Mouse (Mus musculus) R1 (cell line): Measurements from ENCODE around the gene Arid3a.

Experiments used
- DNase-seq: peaks from one replicate; pipeline ENCODE4 v3.0.0-alpha.2; 2018; ENCODE audit warnings: low read depth, low spot score

Arid3a gene

DNA sequence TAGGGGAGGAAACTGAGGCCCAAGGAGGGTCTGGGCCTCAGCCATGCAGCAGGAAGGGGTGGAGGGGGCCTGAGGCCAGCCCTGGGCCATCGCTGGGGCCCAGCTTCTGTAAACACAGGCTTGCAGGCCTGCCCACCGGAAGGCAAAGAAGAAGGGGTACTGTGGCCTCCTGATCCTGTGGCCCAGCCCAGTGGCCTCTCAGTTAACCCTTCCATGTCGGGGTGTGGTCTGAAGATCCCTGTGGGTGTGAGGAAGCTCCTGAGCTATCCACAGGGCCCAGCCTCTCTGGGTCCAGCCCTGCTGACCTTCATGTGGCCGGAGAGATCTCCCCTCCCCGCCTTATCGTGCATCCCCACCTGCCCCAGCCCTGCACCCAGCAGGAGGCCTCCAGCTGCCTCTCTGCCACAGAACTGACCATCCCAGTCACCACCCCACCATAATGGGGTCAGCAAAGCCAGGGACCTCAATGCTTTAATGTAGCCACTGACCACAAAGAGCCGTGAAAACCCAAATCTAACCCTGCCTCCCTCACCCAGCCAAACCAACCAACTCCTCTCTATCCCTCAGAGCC lies 20.0 kb downstream of the Arid3a start:
- no peak for DNase-seq

DNA sequence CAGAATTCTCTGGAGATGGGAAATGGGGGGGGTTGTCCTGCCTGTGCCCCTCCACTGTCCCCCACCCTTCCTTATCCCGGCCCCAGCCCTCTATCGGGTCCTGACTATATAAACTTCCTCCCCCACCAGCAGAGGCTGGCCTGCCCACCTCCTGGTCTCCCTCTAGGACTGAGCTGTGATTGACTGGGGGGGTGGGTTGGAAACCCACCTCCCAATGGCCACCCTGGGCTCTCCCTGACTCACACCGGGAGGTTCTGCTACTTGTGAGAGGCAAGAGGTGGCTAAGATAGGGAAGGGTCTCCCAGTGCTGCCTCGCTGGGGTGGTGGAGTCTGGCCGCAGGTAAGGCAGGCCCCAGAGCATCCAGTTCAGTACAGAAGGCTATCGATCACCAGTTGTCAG lies 20.7 kb downstream of the Arid3a start:
- no peak for DNase-seq

DNA sequence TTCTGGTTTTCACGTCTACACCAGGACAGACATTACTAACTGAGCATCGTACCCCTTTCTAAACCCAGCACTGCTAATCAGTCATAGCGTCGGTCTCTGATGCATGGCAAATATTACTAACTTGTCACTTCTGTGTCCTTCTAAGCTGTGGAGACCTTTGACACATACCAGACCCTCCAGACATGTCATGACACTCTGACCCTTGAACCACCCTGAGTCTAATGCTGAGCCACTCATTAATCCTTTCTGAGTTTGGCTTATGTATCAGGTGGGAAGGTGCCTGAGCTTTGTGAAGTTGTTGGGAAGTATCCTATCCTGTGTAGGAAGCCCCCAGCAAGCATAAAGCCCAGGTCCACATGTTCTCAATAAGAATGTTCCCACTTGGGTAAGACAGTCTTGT lies 23.0 kb downstream of the Arid3a start:
- no peak for DNase-seq

DNA sequence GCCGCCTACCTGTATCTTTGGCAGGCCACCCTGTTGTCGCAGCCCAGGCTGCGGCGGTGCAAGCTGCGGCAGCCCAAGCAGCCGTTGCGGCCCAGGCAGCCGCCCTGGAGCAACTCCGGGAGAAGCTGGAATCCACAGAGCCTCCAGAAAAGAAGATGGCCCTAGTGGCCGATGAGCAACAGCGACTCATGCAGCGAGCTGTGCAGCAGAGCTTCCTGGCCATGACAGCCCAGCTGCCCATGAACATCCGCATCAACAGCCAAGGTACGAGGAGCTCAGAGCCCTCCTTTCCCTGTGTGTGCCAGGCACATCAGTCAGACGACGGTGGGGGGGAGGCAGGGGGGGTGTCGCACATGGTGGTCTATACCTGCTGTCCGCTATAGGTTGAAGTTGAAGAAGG lies 23.8 kb downstream of the Arid3a start:
- DNase-seq, result no peak

DNA sequence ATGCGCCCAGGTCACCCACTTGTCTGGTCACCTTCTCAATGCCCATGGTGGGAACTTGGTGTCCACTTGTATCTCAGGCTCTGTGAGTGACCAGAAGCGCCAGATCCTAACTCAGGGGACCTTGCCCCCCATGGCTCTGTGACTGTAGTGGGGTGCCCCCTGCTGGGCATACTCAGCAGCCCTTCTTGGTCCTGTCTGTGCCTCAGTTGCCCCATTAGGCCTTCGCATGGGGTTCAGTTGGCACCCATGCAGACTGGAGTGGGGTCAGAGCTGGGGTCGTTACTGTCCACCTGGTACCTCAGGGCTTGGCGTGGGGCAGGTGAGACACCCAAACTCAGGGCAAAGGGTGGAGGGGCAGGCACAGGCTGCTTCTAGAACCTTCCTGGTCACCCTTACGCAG lies 27.1 kb downstream of the Arid3a start:
- no peak for DNase-seq

DNA sequence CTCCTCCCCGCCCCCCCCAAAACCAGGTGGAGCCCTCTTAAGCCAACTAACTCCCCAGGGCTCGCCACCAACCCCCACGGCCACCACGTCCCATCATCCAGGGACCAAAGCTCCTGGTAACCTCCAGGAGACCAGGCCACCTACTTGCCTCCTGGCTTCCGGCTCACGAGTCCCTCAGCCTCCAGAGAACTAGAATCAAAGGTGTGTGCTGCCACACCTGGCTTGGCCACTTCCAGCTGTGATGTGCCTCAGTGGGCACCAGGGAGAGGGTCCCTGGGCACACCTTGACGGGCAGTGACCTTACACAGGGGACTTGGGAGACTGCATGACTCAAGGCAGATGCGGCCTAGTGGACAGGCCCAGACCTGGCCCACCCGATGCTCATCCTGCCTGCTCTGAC lies 28.8 kb downstream of the Arid3a start:
- no peak for DNase-seq

DNA sequence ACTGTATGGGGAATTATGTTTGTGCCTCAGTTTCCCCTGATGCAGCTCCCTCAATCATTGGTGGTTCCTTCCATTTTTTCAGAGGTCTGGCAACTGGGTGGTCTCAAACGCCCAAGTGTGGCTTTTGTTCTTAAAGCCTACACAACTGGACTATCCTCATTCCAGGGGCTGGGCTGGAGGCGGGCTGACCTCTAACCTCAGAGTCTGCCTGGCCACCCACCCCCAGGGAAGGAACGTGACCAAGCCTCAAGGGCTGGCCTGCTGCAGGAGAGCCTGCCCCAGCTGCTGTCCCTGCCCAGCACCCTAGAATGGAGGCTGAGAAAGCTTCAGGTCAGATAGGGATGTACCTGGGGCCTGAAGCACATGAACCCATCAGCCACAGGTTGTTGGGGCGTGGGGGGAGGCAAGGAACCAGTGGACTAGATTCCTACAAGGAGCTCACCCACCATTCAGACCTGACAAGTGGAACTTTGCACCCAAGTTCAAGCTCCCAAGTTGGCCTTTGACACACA lies 29.9 kb downstream of the Arid3a start:
- no peak for DNase-seq

DNA sequence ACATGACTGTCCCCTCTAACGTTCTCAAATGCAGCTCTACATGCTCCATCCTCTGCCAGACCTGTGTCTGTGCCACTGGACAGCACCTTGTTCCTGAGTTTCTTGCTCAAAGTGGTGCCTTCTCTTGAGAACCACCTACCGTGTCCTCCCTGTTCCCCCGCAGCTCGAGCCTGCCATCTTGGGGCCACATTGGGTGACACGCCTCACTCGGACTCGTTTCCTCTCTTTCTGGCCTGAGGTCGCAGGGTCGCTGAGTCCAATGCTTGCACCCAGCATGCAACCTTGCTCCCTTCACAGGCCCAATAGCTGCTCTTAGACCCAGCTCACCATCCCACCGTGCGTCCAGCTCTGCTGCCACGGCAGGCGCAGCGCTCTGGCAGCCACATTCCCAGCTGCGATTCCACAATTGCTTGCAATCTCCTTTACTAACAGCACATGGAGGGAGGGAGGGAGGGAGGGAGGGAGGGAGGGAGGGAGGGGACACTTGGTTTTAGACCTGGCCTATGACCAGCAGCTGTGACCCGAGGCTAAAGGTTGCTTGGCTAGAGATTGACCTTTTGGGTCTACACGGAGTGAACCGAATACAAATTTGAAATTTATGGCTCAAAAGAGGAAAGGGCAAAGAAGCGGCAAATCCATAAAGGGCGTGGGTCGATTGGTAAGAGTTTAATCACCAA lies 31.4 kb downstream of the Arid3a start:
- peak; percentile 82 for DNase-seq

DNA sequence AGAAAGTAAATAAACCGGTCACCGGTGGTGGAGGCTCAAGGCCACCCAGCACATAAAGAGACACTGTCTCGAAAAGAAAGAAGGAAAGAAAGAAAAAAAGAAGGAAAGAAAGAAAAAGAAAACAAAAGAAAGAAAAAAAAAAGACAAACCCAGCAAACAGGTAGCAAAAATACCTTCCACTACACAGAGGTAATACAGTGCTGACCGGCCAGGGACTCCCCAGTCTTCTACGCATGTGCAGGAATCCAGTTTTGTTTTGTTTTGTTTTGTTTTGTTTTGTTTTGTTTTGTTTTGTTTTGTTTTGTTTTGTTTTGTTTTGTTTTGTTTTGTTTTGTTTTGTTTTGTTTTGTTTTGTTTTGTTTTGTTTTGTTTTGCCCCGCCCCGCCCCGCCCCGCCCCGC lies 32.6 kb downstream of the Arid3a start:
- peak; percentile 60 for DNase-seq

DNA sequence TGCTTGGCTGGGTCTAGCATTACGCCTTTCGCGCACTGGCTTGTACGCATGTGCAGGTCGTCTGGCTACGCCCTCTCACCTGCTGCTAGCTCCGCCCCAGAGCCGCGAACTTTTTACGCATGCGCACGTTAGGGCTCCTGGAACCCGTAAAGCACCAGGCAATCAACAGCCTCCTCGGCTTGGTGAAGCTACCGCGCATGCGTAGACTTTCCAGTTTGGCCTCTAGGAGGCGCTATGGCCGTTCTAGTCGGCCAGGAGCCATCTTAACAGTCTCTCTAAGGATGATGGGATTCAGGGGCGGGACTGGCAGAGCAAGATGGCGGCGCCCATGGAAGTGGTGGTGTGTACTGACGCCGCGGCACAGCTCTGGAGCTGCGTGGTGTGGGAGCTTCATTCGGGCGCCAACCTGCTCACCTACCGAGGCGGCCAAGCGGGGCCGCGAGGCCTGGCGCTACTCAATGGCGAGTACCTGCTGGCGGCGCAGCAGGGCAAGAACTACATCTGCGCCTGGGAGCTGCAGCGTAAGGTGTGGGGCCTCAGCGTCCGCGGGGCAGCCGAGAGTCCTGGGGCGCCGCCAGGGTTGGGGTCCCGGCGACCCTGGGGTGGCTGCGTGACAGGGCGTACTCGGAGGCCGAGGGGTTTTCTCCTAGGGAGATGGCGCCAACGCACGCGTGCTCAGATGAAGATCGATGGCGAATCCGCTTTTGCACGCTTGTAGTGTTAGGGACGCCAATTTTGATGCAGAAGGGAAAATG lies 33.2 kb downstream of the Arid3a start, which contains the start of gene Wdr18:
TSS of gene Wdr18 (plus strand) at position 306 of the 755 bp plus-strand sequence.
- DNase-seq, result peak; percentile 100

DNA sequence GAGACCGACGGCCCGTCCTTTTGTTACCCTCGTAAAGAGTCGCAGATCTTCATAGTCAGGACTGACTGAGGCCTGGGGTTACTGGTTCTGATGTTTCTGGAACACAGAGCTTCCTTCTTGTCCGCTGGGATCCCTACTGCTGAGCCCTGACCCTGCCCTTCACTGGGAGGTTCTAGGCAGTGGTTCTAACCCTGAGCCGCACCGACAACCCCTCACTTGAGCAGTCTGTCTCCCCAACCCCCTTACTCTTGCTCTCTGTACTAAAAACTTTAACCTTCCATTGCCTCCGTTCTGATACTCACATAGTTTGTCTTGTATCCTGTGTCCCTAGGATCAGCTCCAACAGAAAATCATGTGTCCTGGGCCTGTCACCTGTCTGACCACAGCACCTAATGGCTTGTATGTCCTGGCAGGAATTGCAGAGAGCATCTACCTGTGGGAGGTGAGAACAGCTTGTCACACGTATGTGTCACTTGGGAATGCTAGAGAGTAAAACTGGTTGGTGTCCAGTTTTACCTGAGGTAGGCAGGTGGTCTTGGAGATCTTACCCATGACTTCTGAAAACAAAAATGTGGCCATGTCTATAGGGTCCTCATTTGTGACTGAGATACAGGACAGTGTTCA lies 33.9 kb downstream of the Arid3a start:
- no peak for DNase-seq

DNA sequence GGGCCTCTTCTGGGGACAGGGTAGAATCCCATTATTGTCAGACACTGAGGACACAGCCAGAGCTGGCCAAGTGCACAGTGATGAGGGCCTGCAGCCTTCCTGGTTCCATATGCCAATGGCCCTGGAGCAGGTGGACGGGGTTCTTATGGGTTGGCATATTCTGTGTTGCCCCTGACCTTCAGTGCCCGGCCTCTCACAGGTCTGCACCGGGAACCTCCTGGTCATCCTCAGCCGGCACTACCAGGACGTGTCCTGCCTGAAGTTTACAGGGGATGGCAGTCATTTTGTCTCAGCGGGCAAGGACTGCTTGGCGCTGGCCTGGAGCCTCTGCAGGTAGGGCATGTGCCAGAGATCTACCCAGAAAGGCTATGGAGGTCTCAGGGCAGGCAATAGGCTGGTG lies 37.9 kb downstream of the Arid3a start:
- no peak for DNase-seq

DNA sequence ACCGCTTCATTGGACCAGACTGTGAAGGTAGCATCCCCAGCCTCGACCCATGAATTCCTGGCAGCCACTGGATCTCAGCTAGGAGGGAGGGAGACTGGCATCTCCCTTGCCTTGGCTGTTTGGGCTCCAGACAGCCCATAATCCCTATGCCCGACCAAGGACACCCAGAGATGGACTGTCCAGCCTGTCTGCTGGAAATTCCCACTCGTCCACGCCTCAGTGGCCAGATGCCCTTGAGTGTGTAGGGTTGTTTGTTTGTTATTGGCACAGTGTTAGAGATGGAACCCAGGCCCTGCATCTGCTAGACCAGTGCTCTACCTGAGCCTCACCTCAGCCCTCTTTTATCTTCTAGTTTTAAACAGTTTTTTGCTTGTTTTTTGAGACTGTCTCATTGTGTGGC lies 38.5 kb downstream of the Arid3a start:
- DNase-seq, result no peak

DNA sequence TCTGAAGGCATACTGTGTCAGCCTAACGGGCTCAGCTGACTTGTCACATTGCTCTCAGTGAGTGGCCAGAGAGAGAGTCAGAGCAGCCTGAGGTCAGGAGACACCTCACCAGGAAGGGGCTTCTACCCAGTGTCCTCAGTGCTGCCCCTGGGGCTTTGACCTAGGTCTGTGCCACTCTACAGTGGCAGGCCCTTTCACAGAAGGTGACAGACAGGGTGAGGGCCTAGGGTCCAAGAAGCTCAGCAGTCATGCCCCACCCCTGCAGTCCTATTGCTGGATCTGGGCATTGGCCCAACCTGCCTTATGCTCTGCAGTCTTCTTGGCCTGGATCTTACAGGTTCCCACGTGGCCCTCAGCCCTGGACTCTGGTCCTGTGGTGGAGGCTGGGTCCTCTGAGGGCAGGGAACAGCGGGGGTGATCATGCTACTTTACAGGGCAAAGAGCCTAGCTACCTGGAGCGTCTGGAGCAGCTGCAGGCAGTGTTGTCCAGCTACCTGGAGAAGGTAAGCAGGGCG lies 40.1 kb downstream of the Arid3a start:
- no peak for DNase-seq

DNA sequence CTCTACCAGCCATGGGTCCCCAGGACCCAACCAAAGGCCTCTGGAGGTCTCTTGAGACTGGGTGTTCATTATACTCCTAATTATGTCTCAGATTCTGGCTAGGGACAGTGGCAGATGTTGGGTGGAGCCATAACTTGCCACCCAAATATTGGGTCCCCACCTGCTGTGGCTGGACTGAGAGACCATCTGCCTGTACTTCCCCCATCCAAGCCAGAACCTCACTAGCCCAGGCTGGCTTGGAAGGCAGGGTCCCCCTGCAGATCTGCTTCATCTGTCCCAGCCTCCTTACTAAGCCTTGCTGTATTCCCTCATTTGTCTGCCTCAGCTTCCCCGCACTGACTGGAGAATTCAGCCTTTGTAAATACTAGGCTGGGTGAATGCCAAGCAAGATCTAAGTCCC lies 41.3 kb downstream of the Arid3a start:
- DNase-seq, result no peak

DNA sequence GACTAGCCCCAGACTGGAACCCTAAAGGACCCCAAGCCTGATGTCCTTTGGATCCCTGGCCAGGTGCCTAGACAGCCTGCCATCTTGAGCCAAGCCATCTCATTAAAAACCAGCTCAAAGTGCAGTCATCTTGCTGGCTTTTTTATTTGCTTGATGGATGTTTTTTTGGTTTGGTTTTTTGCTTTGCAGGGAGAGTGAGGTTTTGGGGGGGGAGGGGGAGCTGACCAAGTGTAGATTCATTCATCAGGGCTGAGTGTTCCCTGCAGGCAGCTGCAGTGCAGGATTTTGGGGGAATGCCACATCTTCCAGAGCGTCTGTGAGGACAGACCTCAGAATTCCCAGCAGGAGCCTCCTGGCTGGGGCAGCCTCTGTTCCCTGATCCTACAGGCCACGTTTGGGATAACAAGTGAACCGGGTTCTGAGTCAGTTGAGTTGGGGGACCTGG lies 42.3 kb downstream of the Arid3a start:
- peak; percentile 60 for DNase-seq

DNA sequence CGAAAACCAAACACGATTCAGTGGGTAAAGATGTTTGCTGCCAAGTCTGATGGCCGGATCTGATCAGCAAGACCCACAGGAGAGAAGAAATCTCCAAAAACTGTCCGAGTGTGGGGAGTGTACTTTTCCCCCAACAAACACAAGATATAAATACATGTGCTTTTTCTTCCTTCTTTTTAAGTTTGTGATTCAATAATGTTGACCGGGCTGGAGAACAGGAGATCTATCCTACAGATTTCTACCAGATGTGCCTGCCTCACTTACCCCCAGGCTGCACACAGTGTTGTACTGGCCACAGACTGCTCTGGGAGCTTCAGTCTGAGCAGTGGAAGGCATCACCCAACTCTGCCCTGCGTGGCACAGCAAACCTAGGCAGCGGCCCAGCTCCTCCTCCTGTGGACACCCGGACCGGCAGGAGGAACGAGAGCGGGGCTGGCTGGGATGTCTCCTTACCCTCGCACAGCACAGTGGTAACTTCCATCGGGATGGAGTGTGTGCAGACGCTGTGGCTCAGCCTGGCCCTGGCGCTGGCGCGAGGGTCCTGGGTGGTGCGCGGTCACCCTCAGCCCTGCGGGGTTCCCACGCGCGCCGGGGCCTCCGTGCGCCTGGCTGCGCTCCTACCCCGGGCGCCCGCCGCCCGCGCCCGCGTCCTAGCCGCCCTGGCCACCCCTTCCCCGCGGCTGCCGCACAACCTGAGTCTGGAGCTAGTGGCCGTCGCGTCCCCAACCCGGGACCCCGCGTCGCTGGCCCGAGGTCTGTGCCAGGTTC lies 43.8 kb downstream of the Arid3a start, which contains the start of gene Grin3b:
TSS of gene Grin3b (plus strand) at position 301 of the 768 bp plus-strand sequence.
- no peak for DNase-seq

DNA sequence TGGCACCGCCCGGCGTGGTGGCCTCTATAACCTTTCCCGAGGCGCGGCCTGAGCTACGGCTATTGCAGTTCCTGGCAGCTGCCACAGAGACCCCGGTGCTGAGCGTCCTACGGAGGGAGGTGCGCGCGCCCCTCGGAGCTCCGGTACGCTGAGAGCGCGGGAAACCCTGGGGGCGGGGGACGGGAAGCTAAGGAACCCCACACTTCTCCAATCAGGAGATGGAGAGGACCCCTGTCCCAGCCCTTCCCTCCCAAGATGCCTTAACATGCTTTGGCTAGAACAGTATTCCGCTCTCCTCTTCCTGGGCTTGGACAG lies 44.3 kb downstream of the Arid3a start:
- DNase-seq, result peak; percentile 57

DNA sequence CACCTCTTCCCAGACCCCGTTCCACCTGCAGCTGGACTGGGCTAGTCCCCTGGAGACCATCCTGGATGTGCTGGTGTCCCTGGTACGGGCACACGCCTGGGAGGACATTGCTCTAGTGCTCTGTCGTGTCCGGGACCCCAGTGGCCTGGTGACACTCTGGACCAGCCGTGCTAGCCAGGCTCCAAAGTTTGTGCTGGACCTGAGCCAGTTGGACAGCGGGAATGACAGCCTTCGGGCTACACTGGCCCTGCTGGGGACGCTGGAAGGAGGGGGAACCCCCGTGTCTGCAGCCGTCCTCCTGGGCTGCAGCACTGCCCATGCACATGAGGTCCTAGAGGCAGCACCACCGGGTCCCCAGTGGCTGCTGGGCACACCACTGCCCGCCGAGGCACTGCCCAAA lies 46.0 kb downstream of the Arid3a start:
- no peak for DNase-seq

DNA sequence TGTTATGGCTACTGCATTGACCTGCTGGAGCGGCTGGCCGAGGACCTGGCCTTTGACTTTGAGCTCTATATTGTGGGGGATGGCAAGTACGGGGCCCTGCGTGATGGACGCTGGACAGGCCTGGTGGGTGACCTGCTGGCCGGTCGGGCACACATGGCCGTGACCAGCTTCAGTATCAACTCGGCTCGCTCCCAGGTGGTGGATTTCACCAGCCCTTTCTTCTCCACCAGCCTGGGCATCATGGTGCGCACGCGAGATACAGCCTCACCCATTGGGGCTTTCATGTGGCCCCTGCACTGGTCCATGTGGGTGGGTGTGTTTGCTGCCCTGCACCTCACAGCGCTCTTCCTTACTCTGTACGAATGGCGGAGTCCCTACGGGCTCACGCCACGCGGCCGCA lies 47.2 kb downstream of the Arid3a start:
- no peak for DNase-seq

DNA sequence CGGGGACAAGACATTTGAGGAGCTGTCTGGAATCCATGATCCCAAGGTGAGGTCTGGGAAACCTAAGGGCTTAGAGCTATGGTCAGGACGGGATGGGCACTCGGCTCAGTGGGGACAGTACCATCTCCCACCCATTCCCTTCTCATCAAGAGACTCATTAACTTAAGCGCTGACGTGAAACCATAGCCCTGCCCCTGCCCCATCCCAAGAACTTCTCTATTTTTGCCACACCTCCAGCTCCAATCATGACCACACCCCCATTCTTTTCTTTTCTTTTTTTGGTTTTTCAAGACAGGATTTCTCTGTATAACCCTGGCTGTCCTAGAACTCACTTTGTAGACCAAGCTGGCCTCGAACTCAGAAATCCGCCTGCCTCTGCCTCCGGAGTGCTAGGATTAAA lies 47.8 kb downstream of the Arid3a start:
- DNase-seq, result no peak
